Mouse (Mus musculus): ENCODE measurements around the gene Ntsr2. TPM values are rescaled to one million over a fixed set of nuclear protein-coding genes. Genes with fewer than 3 reads are reported as not detected.
"Not testable (repeated sequence)": the region's sequence is repeated elsewhere in the genome, so short reads cannot be mapped to it uniquely, and the experiment has no call there.

The Ntsr2 gene
- total RNA-seq, 2 experiments from 2014 or later, result 121 to 140 TPM

GRCm38 (mm10) chr12:16643508-16644345 is 9.5 kb upstream of the Ntsr2 start:
- DNase-seq (ENCODE audit: low spot score in 2 of 2), result peak; percentile 45 to 57
- intact Hi-C loops (cut with DNase I), result no loop called here

- DNase-seq (ENCODE audit: low spot score in 2 of 2), result no peak
- intact Hi-C loops (cut with DNase I), result no loop called here
Observed at GRCm38 (mm10) chr12:16644698-16645097, 8.5 kb upstream of the Ntsr2 start.

- intact Hi-C loops (cut with DNase I), result no loop called here
- DNase-seq (ENCODE audit: low spot score in 2 of 2), result no peak
Observed at GRCm38 (mm10) chr12:16646780-16647409, 6.3 kb upstream of the Ntsr2 start.

- DNase-seq (ENCODE audit: low spot score in 2 of 2), result no peak
- intact Hi-C loops (cut with DNase I), result no loop called here
Observed at GRCm38 (mm10) chr12:16648273-16648672, 4.9 kb upstream of the Ntsr2 start.

- DNase-seq (ENCODE audit: low spot score in 2 of 2), result no peak
- intact Hi-C loops (cut with DNase I), result no loop called here
Observed at GRCm38 (mm10) chr12:16649819-16650218, 3.4 kb upstream of the Ntsr2 start.

GRCm38 (mm10) chr12:16655604-16656003 is 2.4 kb downstream of the Ntsr2 start:
- intact Hi-C loops (cut with DNase I), result no loop called here

GRCm38 (mm10) chr12:16656906-16657875 is 4.0 kb downstream of the Ntsr2 start:
- intact Hi-C loops (cut with DNase I), result no loop called here
- DNase-seq (ENCODE audit: low spot score in 2 of 2), result peak; percentile 43 to 81

More at GRCm38 (mm10) chr12:16655604-16656003, 2.4 kb downstream of the Ntsr2 start:
- DNase-seq (ENCODE audit: low spot score in 2 of 2), result no peak

GRCm38 (mm10) chr12:16661459-16661858 is 8.3 kb downstream of the Ntsr2 start:
- no peak for DNase-seq (ENCODE audit: low spot score in 2 of 2)
- intact Hi-C loops (cut with DNase I), result no loop called here

- DNase-seq (ENCODE audit: low spot score in 2 of 2), result no peak
- intact Hi-C loops (cut with DNase I), result no loop called here
Observed at GRCm38 (mm10) chr12:16661936-16662335, 8.8 kb downstream of the Ntsr2 start.

GRCm38 (mm10) chr12:16662955-16663585 is 9.9 kb downstream of the Ntsr2 start:
- peak; percentile 42 to 59 for DNase-seq (ENCODE audit: low spot score in 2 of 2)
- intact Hi-C loops (cut with DNase I), result no loop called here

- intact Hi-C loops (cut with DNase I), result no loop called here
- no peak for DNase-seq (ENCODE audit: low spot score in 2 of 2)
Observed at GRCm38 (mm10) chr12:16665022-16665421, 11.8 kb downstream of the Ntsr2 start.

GRCm38 (mm10) chr12:16669176-16669575 is 16.0 kb downstream of the Ntsr2 start:
- no peak for DNase-seq (ENCODE audit: low spot score in 2 of 2)

GRCm38 (mm10) chr12:16672246-16672645 is 19.1 kb downstream of the Ntsr2 start:
- intact Hi-C loops (cut with DNase I), result no loop called here
- no peak for DNase-seq (ENCODE audit: low spot score in 2 of 2)

More at GRCm38 (mm10) chr12:16669176-16669575, 16.0 kb downstream of the Ntsr2 start:
- intact Hi-C loops (cut with DNase I), result no loop called here

- DNase-seq (ENCODE audit: low spot score in 2 of 2), result no peak
- intact Hi-C loops (cut with DNase I), result no loop called here
Observed at GRCm38 (mm10) chr12:16690631-16691030, 37.4 kb downstream of the Ntsr2 start.

GRCm38 (mm10) chr12:16694783-16695182 is 41.6 kb downstream of the Ntsr2 start:
- intact Hi-C loops (cut with DNase I), result no loop called here

GRCm38 (mm10) chr12:16695252-16695651 is 42.1 kb downstream of the Ntsr2 start:
- intact Hi-C loops (cut with DNase I), result not testable (repeated sequence)

More at GRCm38 (mm10) chr12:16694783-16695182, 41.6 kb downstream of the Ntsr2 start:
- no peak for DNase-seq (ENCODE audit: low spot score in 2 of 2)

GRCm38 (mm10) chr12:16696146-16696545 is 43.0 kb downstream of the Ntsr2 start:
- DNase-seq (ENCODE audit: low spot score in 2 of 2), result no peak
- intact Hi-C loops (cut with DNase I), result no loop called here

More at GRCm38 (mm10) chr12:16695252-16695651, 42.1 kb downstream of the Ntsr2 start:
- not testable (repeated sequence) for DNase-seq (ENCODE audit: low spot score in 2 of 2)

GRCm38 (mm10) chr12:16698691-16699090 is 45.5 kb downstream of the Ntsr2 start:
- intact Hi-C loops (cut with DNase I), result no loop called here
- no peak for DNase-seq (ENCODE audit: low spot score in 2 of 2)

Measured in left cerebral cortex, postnatal 14 days (tissue).